Mouse (Mus musculus) testis, adult 2 months (tissue): Measurements from ENCODE around the gene Pik3ip1.
A peak's percentile ranks its signal among the peaks of the same experiment; 100 is the strongest.

ENCODE experiments used
- CTCF ChIP-seq: fragments of 200-500 bp; IDR thresholded peaks from 2 replicates; pipeline ENCODE4 v1.5.1; 2012; ENCODE audit warnings: low read depth, mild to moderate bottlenecking, inconsistent platforms, low read length, moderate library complexity; ENCODE audit not compliant: control insufficient read depth, insufficient read depth, insufficient replicate concordance
- POLR2A ChIP-seq: fragments of 200-500 bp; IDR thresholded peaks from 2 replicates; pipeline ENCODE4 v1.6.1; 2012; ENCODE audit warnings: low read depth, mild to moderate bottlenecking, inconsistent platforms, low read length, moderate library complexity; ENCODE audit not compliant: control insufficient read depth

GRCm38 (mm10) chr11:3289803-3290639, 40.2 kb upstream of the Pik3ip1 start:
- TF ChIP-seq CTCF (peak; percentile 52), POLR2A (peak; percentile 32)
